In genomic region chr10:5207905-5208641, GRCm38 (mm10) we compare ENCODE assay signal across 8 mouse cellular contexts.
DNase-seq lines count a peak whose midpoint lies in the region; ATAC-seq and TF ChIP-seq lines count a peak whose summit lies in the region.

No protein-coding gene starts in this region.

- no peak; the same call in 1 of the 2 replicates for ATAC-seq in kidney, embryonic 14.5 days (ENCODE audit: low FRiP score, low TSS enrichment)

- no peak overlapping the region for H3K9ac ChIP-seq in kidney, embryonic 14.5 days (ENCODE audit: low read depth, low read length)

- WGBS in kidney, embryonic 14.5 days = 27% methylated on average over 7 of the region's 7 CpGs

- H3K4me1 ChIP-seq in kidney, embryonic 14.5 days (ENCODE audit: control insufficient read depth, insufficient read depth, low read length) = no peaks in the 10 kb centered on the region

- no peak for DNase-seq in left cerebral cortex, adult 2 months (ENCODE audit: extremely low spot score in 1 of 2, low spot score in 2 of 2)
- DNase-seq in left cerebral cortex, postnatal 4 days = no peak
- peak; percentile 49 for DNase-seq in gastrocnemius, postnatal 14 days
- DNase-seq in lung, postnatal 4 days = peak; percentile 50 to 64
- no peak for DNase-seq in right cerebral cortex, postnatal 25 days
- DNase-seq in testis, postnatal 10 days (ENCODE audit: low spot score) = no peak
- DNase-seq in cerebellum, adult 11-12 months = no peak

- H3K27ac ChIP-seq in left cerebral cortex, adult 2 months = peak overlapping the region; percentile 29; the same call in 1 of the 2 replicates
- peak overlapping the region; percentile 37; the same call in 1 of the 2 replicates for H3K27ac ChIP-seq in kidney, embryonic 14.5 days (ENCODE audit: low read depth, low read length)

- no peak overlapping the region for H3K4me3 ChIP-seq in left cerebral cortex, adult 2 months
- H3K4me3 ChIP-seq in kidney, embryonic 14.5 days (ENCODE audit: low read length) = no peak overlapping the region

- no peak overlapping the region for H3K4me2 ChIP-seq in kidney, embryonic 14.5 days (replicated peaks; ENCODE audit: low read depth, low read length)

- no peaks in the 10 kb centered on the region for H3K27me3 ChIP-seq in kidney, embryonic 14.5 days (ENCODE audit: control insufficient read depth, insufficient read depth, low read length)

- no peaks in the 10 kb centered on the region for H3K9me3 ChIP-seq in kidney, embryonic 14.5 days (ENCODE audit: control insufficient read depth, low read length)

- H3K36me3 ChIP-seq in kidney, embryonic 14.5 days (ENCODE audit: control insufficient read depth, insufficient read depth, low read length) = no peaks in the 10 kb centered on the region

- no peak for TF ChIP-seq CTCF in left cerebral cortex, adult 2 months (IDR thresholded peaks at IDR 0.05)

- intact Hi-C loops in left cerebral cortex, adult 2 months (cut with DNase I) = no loop called here
- intact Hi-C loops in left cerebral cortex, postnatal 4 days (cut with DNase I) = no loop called here
- intact Hi-C loops in gastrocnemius, postnatal 14 days (cut with DNase I; ENCODE audit: low total_unique reads) = no loop called here

Comparison
In these comparisons a context has a peak if more than half of its experiments do, and no peak if none do; other contexts are left out.
1. DNase-seq: peak in gastrocnemius, postnatal 14 days (single experiment) and lung, postnatal 4 days (2 of 2); none in left cerebral cortex, adult 2 months (0 of 2), left cerebral cortex, postnatal 4 days (single experiment), right cerebral cortex, postnatal 25 days (single experiment), testis, postnatal 10 days (single experiment) and cerebellum, adult 11-12 months (single experiment).